Mouse (Mus musculus) ES-E14 (cell line): ENCODE measurements at regions not wholly inside any gene's neighbourhood (a gene's known extent, or its start where the extent isn't known, plus 50 kb on each side); places are given as distances from the start of the nearest gene placed in this dataset.

Source experiments
- DNase-seq: peaks from one replicate; pipeline ENCODE4 v3.0.0-alpha.2; 2013; ENCODE audit warnings: low read depth, low spot score
- H3K27ac ChIP-seq: 2 replicates; pipeline ENCODE4 v1.5.1; 2012; ENCODE audit warnings: low read depth, mild to moderate bottlenecking, low read length, moderate library complexity, mixed read lengths; ENCODE audit not compliant: poor library complexity, insufficient read depth, severe bottlenecking
- H3K36me3 ChIP-seq: 2 replicates; pipeline ENCODE4 v1.6.1; 2012; ENCODE audit warnings: mild to moderate bottlenecking, low read length, moderate library complexity, mixed read lengths; ENCODE audit not compliant: control insufficient read depth, poor library complexity, insufficient read depth, severe bottlenecking
- H3K4me1 ChIP-seq, 2 experiments: fragments of 150-350 bp in 1 of 2; sonication (generic) in 1 of 2; 2 replicates each; pipeline ENCODE4 v1.6.1; 2012; ENCODE audit warnings: low read length in 2 of 2, mild to moderate bottlenecking in 1 of 2, mixed read lengths in 1 of 2; ENCODE audit not compliant: control insufficient read depth in 2 of 2, insufficient read depth in 2 of 2, poor library complexity in 1 of 2
- H3K4me3 ChIP-seq, 2 experiments: fragments of 150-350 bp in 1 of 2; sonication (generic) in 1 of 2; 2 replicates each; pipeline ENCODE4 v1.5.1; 2012; ENCODE audit warnings: low read length in 2 of 2, low read depth in 1 of 2, mild to moderate bottlenecking in 1 of 2, mixed read lengths in 1 of 2; ENCODE audit not compliant: insufficient read depth in 1 of 2, poor library complexity in 1 of 2, severe bottlenecking in 1 of 2
- H3K9ac ChIP-seq: 2 replicates; pipeline ENCODE4 v1.6.1; 2012; ENCODE audit warnings: low read depth, mild to moderate bottlenecking, low read length, mixed read lengths; ENCODE audit not compliant: poor library complexity, insufficient read depth, severe bottlenecking
- H3K9me3 ChIP-seq: fragments of 150-350 bp; sonication (generic); 2 replicates; pipeline ENCODE4 v1.6.1; 2012; ENCODE audit warnings: low read depth, mild to moderate bottlenecking, low read length; ENCODE audit not compliant: control insufficient read depth, insufficient read depth
- CHD2 ChIP-seq: IDR thresholded peaks from 2 replicates; pipeline ENCODE4 v1.6.1; 2014; ENCODE audit warnings: mild to moderate bottlenecking, low read depth, low read length, inconsistent platforms
- HCFC1 ChIP-seq: IDR thresholded peaks from 2 replicates; pipeline ENCODE4 v1.6.1; 2012; ENCODE audit warnings: low read length, inconsistent platforms, borderline replicate concordance; ENCODE audit not compliant: insufficient read depth
- MAFK ChIP-seq: IDR thresholded peaks from 2 replicates; pipeline ENCODE4 v1.6.1; 2014; ENCODE audit warnings: mild to moderate bottlenecking, low read depth, low read length, inconsistent platforms; ENCODE audit not compliant: insufficient read depth
- ZC3H11A ChIP-seq: IDR thresholded peaks from 2 replicates; pipeline ENCODE4 v1.6.1; 2012; ENCODE audit warnings: low read depth, mild to moderate bottlenecking, inconsistent platforms, low read length, borderline replicate concordance
- ZNF384 ChIP-seq: IDR thresholded peaks from 2 replicates; pipeline ENCODE4 v1.6.1; 2012; ENCODE audit warnings: low read depth, low read length, inconsistent platforms
- in situ Hi-C, 2 experiments: fragments of 600-800 bp; cut with MboI; formaldehyde crosslinking; loops; one replicate each; pipeline ENCODE4 v1.15.1; 2025; ENCODE audit warnings: low sequenced_read_pairs in 2 of 2, inconsistent platforms in 1 of 2; ENCODE audit not compliant: unreplicated experiment in 2 of 2

GRCm38 (mm10) chr8:57209584-57209983, 111.2 kb upstream of the Hand2 start:
- Histone ChIP-seq H3K27ac (no peak overlapping the region), H3K4me3 (no peak overlapping the region), H3K9me3 (no peaks in the 10 kb centered on the region), H3K36me3 (no peaks in the 10 kb centered on the region), H3K9ac (no peak overlapping the region), H3K4me1 (no peaks in the 10 kb centered on the region)
- TF ChIP-seq CHD2 (no peak), MAFK (no peak)
- DNase-seq = no peak
- in situ Hi-C loops = no loop called here

- Histone ChIP-seq H3K9me3 (no peaks in the 10 kb centered on the region), H3K4me3 (no peak overlapping the region), H3K36me3 (no peaks in the 10 kb centered on the region), H3K27ac (no peak overlapping the region), H3K9ac (no peak overlapping the region), H3K4me1 (no peaks in the 10 kb centered on the region)
- no peak for DNase-seq
- in situ Hi-C loops = no loop called here
- no peak for TF ChIP-seq ZC3H11A
- no peak for TF ChIP-seq ZNF384
- no peak for TF ChIP-seq HCFC1
- no peak for TF ChIP-seq CHD2
- TF ChIP-seq MAFK = no peak
Measured at GRCm38 (mm10) chr8:57213066-57213465, 107.7 kb upstream of the Hand2 start.

GRCm38 (mm10) chr8:57213982-57214930, 106.5 kb upstream of the Hand2 start:
- no peaks in the 10 kb centered on the region for H3K36me3 ChIP-seq
- TF ChIP-seq HCFC1 = no peak
- TF ChIP-seq ZC3H11A = no peak
- TF ChIP-seq ZNF384 = no peak
- TF ChIP-seq MAFK = no peak
- TF ChIP-seq CHD2 = no peak
- H3K9me3 ChIP-seq = no peaks in the 10 kb centered on the region
- no peaks in the 10 kb centered on the region for H3K4me1 ChIP-seq
- no peak overlapping the region for H3K9ac ChIP-seq
- no peak overlapping the region for H3K4me3 ChIP-seq
- DNase-seq = no peak
- H3K27ac ChIP-seq = no peak overlapping the region
- in situ Hi-C loops = no loop called here

- Histone ChIP-seq H3K27ac (no peak overlapping the region), H3K4me1 (no peaks in the 10 kb centered on the region), H3K36me3 (no peaks in the 10 kb centered on the region), H3K9me3 (no peaks in the 10 kb centered on the region), H3K4me3 (no peak overlapping the region), H3K9ac (no peak overlapping the region)
- in situ Hi-C loops = no loop called here
- DNase-seq = no peak
- TF ChIP-seq ZNF384 (no peak), MAFK (no peak), CHD2 (no peak), ZC3H11A (no peak), HCFC1 (no peak)
Measured at GRCm38 (mm10) chr8:57230594-57230993, 90.2 kb upstream of the Hand2 start.

- TF ChIP-seq MAFK = no peak
- TF ChIP-seq HCFC1 = no peak
- no peak for TF ChIP-seq CHD2
- TF ChIP-seq ZNF384 = no peak
- TF ChIP-seq ZC3H11A = no peak
- H3K4me3 ChIP-seq = no peak overlapping the region
- in situ Hi-C loops = no loop called here
- no peaks in the 10 kb centered on the region for H3K4me1 ChIP-seq
- no peak for DNase-seq
- H3K27ac ChIP-seq = no peak overlapping the region
- no peaks in the 10 kb centered on the region for H3K9me3 ChIP-seq
- no peak overlapping the region for H3K9ac ChIP-seq
- H3K36me3 ChIP-seq = no peaks in the 10 kb centered on the region
Measured at GRCm38 (mm10) chr8:57242301-57242700, 78.5 kb upstream of the Hand2 start.
